Mouse (Mus musculus) hindbrain, embryonic 15.5 days (tissue): ENCODE results near the gene Naa40. TPM values are rescaled to one million over a fixed set of nuclear protein-coding genes. Genes with fewer than 3 reads are reported as not detected.

Source experiments
- ATAC-seq: fragments of 200-750 bp; cut with Nextera tagmentation; 2 replicates; pipeline ENCODE4 v1.8.0; 2017; ENCODE audit warnings: low read depth, moderate number of reproducible peaks, moderate TSS enrichment; ENCODE audit not compliant: low FRiP score
- H3K27ac ChIP-seq: fragments of 300-500 bp; sonication (generic); replicated peaks from 2 replicates; pipeline ENCODE4 v1.5.1; 2015; ENCODE audit warnings: mild to moderate bottlenecking, inconsistent platforms
- H3K27me3 ChIP-seq: fragments of 300-500 bp; sonication (generic); 2 replicates; pipeline ENCODE4 v1.6.1; 2015; ENCODE audit warnings: control low read depth, inconsistent platforms
- H3K36me3 ChIP-seq: fragments of 300-500 bp; sonication (generic); 2 replicates; pipeline ENCODE4 v1.6.1; 2015; ENCODE audit warnings: control low read depth, inconsistent platforms
- H3K4me1 ChIP-seq: fragments of 300-500 bp; sonication (generic); replicated peaks from 2 replicates; pipeline ENCODE4 v1.6.1; 2015; ENCODE audit warnings: control low read depth, inconsistent platforms
- H3K4me2 ChIP-seq: fragments of 300-500 bp; sonication (generic); 2 replicates; pipeline ENCODE4 v1.6.1; 2015; ENCODE audit warnings: moderate library complexity, mild to moderate bottlenecking, inconsistent platforms
- H3K4me3 ChIP-seq: fragments of 300-500 bp; sonication (generic); 2 replicates; pipeline ENCODE4 v1.5.1; 2015; ENCODE audit warnings: mild to moderate bottlenecking, inconsistent platforms
- H3K9ac ChIP-seq: fragments of 300-500 bp; sonication (generic); 2 replicates; pipeline ENCODE4 v1.6.1; 2015; ENCODE audit warnings: inconsistent platforms
- H3K9me3 ChIP-seq: fragments of 300-500 bp; sonication (generic); 2 replicates; pipeline ENCODE4 v1.6.1; 2016; ENCODE audit warnings: control low read depth, inconsistent platforms
- WGBS: fragments of 180-500 bp; shearing (Covaris S2); methylation state at CpG from one replicate; pipeline ENCODE4 v1.1.7; 2015; 5-methylcytosine and 5-hydroxymethylcytosine counted together
- polyA plus RNA-seq: library from polyadenylated mRNA; unstranded; fragments of >200 nt; fragmentation: Nextera tagmentation; extraction: Ambion mirVana; gene quantifications from 2 replicates; pipeline ENCODE4 v1.2.1, GENCODE M21; 2015

Naa40 gene
- polyA plus RNA-seq, 1 experiment from 2014 or later, result 66.2 TPM

DNA sequence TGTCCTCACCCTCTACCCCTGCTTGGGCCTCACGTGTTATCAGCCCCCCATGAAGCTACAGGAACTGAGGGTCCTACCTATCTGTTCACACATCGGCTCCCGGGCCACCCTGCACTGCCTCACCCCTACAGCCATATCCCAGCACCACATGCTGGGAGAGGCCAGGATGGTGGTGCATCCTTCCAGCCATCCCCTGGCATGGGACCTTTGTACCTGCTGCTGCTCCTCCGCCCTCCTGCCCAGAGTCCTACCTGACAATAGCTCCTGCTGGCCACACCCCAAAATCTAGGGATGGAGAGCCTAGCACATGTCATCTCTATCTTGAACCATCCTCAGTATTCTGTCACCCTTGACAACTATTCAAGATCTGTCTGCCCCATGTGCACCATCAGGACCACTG is 52.0 kb downstream of the Naa40 start:
- no peak overlapping the region for H3K9ac ChIP-seq
- H3K27me3 ChIP-seq, result peaks cover 32% of the 10 kb centered on the region
- WGBS, result 79% methylated on average over 4 of the region's 4 CpGs
- peaks cover 43% of the 10 kb centered on the region for H3K4me1 ChIP-seq
- no peaks in the 10 kb centered on the region for H3K9me3 ChIP-seq
- no peak overlapping the region for H3K27ac ChIP-seq
- ATAC-seq, result no peak
- no peak overlapping the region for H3K4me3 ChIP-seq
- no peak overlapping the region for H3K4me2 ChIP-seq
- H3K36me3 ChIP-seq, result no peaks in the 10 kb centered on the region

DNA sequence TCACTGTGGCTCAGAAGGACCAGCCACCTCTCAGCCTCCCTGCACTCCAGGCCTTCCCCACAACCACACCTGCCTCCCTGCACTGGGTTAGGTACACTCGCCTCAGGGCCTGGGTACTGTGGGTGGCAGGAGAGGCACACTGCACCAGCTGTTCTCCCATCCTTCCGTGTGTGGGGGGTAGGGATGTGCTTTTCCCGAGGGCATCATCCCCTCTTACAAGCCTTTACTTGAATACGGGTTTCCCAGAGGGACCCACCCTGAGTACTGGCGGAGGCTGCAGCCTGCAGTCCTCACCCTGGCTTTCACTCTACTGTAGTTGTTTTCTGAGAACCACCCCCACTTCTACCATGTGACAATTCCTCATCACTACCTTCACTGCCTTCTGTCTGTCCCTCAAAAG is 53.8 kb downstream of the Naa40 start:
- peaks cover 46% of the 10 kb centered on the region for H3K4me1 ChIP-seq
- peaks cover 38% of the 10 kb centered on the region for H3K27me3 ChIP-seq

DNA sequence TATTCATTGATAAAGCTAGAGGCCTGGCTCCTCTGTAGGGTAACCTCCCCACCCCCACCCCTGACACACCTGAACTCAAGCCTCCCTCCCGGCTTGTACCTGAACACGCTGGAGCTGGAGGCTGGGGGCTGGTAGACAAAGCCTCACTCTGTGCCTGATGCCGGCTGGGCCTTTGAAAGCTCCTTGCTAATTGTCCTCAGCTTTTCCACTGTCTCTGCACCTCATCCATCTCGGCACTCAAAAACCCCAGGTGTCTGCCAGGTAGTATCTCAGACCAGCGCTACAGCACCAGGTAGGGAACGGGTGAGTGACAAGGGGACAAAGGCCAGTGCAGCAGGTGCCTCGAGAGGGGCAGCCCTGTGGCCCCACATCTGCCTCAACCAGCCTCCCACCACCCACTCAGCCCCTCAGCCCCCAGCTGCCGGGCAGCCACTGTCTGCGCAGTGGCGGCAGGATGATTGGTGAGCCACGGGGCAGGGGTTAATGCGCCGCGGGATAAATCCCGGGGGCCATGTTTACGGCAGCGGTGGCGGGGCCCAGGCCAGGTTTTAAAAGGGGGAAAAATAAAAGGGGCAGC is 55.2 kb downstream of the Naa40 start:
- Histone ChIP-seq H3K4me3 (no peak overlapping the region), H3K9me3 (no peaks in the 10 kb centered on the region), H3K27ac (no peak overlapping the region), H3K4me2 (peak overlapping the region; percentile 18), H3K9ac (no peak overlapping the region), H3K27me3 (peaks cover 43% of the 10 kb centered on the region), H3K36me3 (no peaks in the 10 kb centered on the region), H3K4me1 (peaks cover 45% of the 10 kb centered on the region)
- no peak for ATAC-seq
- 8% methylated on average over 18 of the region's 18 CpGs for WGBS

More for the DNA sequence above, 53.8 kb downstream of the Naa40 start:
- Histone ChIP-seq H3K36me3 (no peaks in the 10 kb centered on the region), H3K9ac (no peak overlapping the region), H3K9me3 (no peaks in the 10 kb centered on the region), H3K4me3 (no peak overlapping the region), H3K4me2 (no peak overlapping the region), H3K27ac (no peak overlapping the region)
- ATAC-seq, result no peak
- WGBS, result 49% methylated on average over 5 of the region's 5 CpGs

DNA sequence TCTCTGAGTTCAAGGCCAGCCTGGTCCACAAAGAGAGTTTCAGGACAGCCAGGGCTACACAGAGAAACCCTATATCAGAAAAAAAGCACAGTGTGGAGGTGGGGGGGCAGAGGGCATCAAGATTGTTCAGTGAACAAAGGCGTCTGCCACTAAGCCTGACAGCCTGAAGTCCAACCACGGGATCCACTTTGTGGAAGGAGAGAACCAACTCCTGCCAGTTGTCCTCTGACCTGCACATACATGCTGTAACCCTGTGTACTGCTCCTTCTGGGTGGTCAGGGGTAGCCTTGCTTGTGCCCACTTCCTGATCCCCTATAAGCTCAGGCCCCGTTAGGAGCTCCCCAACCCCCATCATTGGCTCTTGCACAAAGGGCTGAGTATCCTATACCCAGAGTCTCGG is 55.9 kb downstream of the Naa40 start:
- no peak for ATAC-seq
- WGBS, result 28% methylated on average over 4 of the region's 4 CpGs
- H3K4me3 ChIP-seq, result no peak overlapping the region
- H3K27me3 ChIP-seq, result peaks cover 47% of the 10 kb centered on the region
- H3K4me1 ChIP-seq, result peaks cover 50% of the 10 kb centered on the region
- H3K4me2 ChIP-seq, result no peak overlapping the region
- H3K36me3 ChIP-seq, result no peaks in the 10 kb centered on the region
- H3K9me3 ChIP-seq, result no peaks in the 10 kb centered on the region
- H3K9ac ChIP-seq, result no peak overlapping the region
- no peak overlapping the region for H3K27ac ChIP-seq

DNA sequence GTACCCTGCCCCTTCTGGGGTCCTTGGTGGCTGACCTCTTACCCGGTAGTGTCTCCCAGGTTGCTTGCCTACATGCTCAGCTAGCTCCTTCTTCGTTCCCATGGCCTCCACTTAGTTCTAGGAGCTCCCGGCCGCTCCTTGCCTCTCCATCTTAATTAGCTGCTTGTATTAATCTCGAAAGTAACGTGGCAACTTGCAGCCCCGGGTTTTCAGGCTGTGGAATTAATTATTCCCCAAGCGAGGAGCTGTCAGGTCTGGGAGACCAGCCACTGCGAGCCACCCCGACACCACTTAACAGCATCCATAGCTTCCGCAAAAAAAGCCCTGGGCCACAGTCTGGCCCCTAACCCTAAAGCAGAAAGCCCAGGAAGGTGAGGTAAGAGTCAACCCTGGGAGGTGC is 57.6 kb downstream of the Naa40 start:
- WGBS, result 33% methylated on average over 11 of the region's 11 CpGs

DNA sequence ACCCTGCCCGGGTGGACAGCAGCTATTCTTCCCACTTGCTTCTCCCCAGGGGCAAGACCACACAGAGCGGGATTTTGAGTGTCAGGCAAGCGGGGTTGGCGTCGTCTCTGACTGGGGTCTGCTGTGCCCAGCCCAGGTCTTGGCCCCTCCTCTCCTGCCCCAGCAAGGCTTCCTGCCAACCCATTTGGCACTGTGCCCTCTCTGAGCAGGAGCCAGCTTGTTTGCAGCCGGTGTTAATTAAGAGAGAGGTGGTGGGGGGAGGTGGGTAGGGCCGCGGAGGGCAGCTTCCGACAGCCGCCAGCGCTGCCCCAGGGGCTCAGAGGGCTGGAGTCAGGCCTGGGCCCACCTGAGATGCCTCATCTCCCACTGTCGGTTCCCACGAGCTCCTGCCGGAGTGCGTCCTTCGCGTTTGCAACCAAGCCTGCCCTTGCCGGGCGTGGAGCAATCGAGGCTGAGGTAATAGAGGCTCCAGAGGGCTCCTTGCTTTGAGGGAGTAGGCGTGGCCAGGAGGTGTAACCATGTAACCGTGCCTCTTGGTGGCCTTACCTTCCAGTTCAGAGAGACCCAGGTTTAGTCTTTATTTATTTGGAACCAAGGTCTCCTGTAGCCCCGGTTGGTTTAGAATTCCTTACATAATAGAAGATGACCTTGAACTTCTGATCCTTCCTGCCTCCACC is 58.6 kb downstream of the Naa40 start:
- H3K4me1 ChIP-seq, result peaks cover 53% of the 10 kb centered on the region
- H3K9ac ChIP-seq, result no peak overlapping the region

More for the DNA sequence above, 57.6 kb downstream of the Naa40 start:
- ATAC-seq, result no peak
- Histone ChIP-seq H3K4me3 (no peak overlapping the region), H3K4me2 (no peak overlapping the region), H3K36me3 (no peaks in the 10 kb centered on the region), H3K4me1 (peaks cover 53% of the 10 kb centered on the region), H3K9me3 (no peaks in the 10 kb centered on the region), H3K27me3 (peaks cover 52% of the 10 kb centered on the region), H3K9ac (no peak overlapping the region), H3K27ac (no peak overlapping the region)

DNA sequence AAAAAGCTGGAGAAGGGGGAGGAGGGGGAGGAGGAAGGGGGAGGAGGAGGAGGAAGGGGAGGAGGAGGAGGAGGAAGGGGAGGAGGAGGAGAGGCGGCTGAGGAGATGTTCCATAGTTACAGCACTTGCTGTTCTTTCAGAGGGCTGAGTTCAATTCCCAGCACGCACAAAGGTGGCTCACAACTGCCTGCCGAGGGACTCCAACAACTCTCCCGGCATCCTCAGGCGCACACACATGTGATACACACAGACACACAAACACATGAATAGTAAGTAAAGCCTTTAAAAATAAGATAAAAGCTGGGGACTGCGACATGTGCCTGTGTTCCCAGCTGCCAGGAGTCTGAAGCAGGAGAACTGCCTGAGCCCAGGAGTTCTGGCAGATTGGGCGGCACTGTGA is 59.5 kb downstream of the Naa40 start:
- peaks cover 39% of the 10 kb centered on the region for H3K27me3 ChIP-seq
- H3K9me3 ChIP-seq, result no peaks in the 10 kb centered on the region
- peaks cover 54% of the 10 kb centered on the region for H3K4me1 ChIP-seq
- H3K27ac ChIP-seq, result no peak overlapping the region
- H3K4me2 ChIP-seq, result no peak overlapping the region
- H3K4me3 ChIP-seq, result no peak overlapping the region
- H3K36me3 ChIP-seq, result no peaks in the 10 kb centered on the region
- no peak overlapping the region for H3K9ac ChIP-seq
- WGBS, result 56% methylated on average over 7 of the region's 7 CpGs
- no peak for ATAC-seq

More for the DNA sequence above, 58.6 kb downstream of the Naa40 start:
- peaks cover 45% of the 10 kb centered on the region for H3K27me3 ChIP-seq
- H3K27ac ChIP-seq, result no peak overlapping the region
- no peaks in the 10 kb centered on the region for H3K36me3 ChIP-seq
- ATAC-seq, result peak; percentile 75
- H3K4me2 ChIP-seq, result peak overlapping the region; percentile 26
- WGBS, result 6% methylated on average over 23 of the region's 23 CpGs
- no peak overlapping the region for H3K4me3 ChIP-seq
- H3K9me3 ChIP-seq, result no peaks in the 10 kb centered on the region

DNA sequence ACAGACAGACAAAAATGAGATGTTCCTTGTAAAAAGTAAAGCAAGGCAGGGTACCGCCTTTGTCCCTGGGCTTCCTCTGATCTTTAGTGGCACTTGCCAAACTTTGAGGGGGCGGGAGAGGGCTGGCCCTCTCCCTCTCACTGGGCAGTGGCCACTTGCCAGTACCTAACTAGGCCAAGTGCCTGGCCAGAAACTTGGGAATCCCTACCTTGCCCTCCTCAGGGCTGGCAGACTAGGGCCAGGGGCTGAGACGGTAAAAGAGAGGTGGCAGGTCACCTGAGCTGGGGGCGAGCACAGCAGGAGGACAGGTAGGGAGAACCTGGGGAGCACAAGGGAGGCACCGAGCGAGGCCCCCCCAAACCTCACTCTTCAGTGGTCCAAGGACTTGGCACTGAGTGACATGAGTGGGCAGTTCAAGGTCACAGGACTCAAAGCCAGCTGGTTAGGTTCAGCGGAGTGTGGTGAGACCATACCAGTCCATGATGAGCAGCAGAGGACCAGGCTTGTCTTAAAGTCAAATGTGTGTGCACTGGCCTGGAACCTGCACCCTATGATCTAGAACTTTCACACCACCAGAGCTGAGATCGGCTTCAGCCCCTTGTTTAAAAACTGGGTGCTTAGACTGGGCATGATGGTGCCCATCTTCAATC is 60.1 kb downstream of the Naa40 start:
- ATAC-seq, result no peak
- Histone ChIP-seq H3K4me3 (no peak overlapping the region), H3K4me2 (no peak overlapping the region), H3K27ac (no peak overlapping the region), H3K4me1 (peaks cover 54% of the 10 kb centered on the region), H3K9ac (no peak overlapping the region), H3K36me3 (no peaks in the 10 kb centered on the region), H3K9me3 (no peaks in the 10 kb centered on the region), H3K27me3 (peaks cover 33% of the 10 kb centered on the region)
- 74% methylated on average over 8 of the region's 8 CpGs for WGBS

DNA sequence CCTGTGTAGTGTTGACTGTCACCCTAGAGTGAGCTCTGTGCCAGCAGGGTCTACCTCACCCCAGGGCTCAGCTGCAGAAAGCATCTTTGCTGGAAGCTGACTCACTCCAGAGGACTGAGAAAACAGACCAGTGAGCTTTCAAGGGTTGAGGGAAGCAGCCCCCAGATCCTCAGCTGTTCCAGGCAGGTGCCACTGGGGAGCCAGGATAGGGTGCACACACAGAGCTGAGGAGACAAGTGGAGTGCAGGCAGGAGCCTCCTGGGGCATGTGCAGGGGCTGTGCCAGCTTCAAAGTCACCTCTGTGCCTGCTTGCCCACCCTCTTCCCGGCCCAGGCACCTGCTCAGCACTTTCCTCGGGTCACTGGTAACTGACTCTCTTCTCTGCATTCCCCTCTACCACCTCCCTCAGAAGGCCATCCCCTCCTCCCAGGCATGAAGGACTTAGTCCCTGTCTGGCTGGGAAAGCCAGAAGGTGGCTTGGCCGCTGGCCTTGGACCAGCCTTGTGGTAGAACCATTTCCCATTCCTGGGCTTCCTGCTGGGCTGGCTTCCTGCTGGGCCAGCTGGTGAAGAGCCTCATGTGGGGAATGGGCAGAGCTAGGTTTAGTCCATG is 62.0 kb downstream of the Naa40 start:
- Histone ChIP-seq H3K27ac (no peak overlapping the region), H3K36me3 (no peaks in the 10 kb centered on the region), H3K4me2 (no peak overlapping the region), H3K9me3 (no peaks in the 10 kb centered on the region), H3K9ac (no peak overlapping the region), H3K4me3 (no peak overlapping the region), H3K4me1 (peaks cover 47% of the 10 kb centered on the region), H3K27me3 (peaks cover 22% of the 10 kb centered on the region)
- 51% methylated on average over 3 of the region's 3 CpGs for WGBS
- no peak for ATAC-seq

DNA sequence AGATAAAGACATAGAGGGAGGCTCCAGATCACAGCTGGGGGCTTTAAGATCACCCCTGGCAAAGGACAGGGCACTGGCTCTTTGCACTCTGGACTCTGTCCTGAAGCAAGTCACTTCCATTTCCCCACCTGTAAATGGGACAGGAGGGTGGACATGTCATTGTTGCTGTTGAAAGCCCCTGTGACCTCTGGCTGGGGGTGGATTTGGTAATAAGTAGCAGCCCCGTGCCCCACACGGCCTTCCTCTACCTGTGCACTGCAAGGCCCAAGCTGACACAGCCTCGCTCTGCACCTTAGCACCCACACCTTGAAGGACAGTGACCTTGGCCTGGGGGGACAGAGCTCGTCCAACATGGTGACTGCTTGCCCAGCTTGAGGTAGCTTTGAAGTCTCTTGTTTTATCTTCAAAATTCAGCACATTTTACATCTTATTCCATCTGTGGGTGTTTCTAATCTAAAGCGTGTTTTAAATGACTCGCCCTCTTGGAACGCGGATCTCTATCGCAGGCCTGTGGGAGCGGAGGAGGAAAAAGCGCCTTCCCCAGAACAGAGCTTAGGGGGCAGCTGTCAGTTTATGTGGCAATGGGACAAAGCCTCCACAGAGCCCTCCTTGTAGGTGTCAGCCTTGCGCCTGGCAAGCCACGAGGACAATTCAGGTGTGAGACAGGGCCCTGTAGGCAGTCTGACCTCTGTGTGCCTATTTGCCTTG is 63.0 kb downstream of the Naa40 start:
- Histone ChIP-seq H3K36me3 (no peaks in the 10 kb centered on the region), H3K9ac (no peak overlapping the region), H3K4me1 (peaks cover 41% of the 10 kb centered on the region), H3K9me3 (no peaks in the 10 kb centered on the region), H3K4me3 (no peak overlapping the region), H3K4me2 (no peak overlapping the region), H3K27ac (no peak overlapping the region), H3K27me3 (peaks cover 18% of the 10 kb centered on the region)
- 60% methylated on average over 13 of the region's 13 CpGs for WGBS
- ATAC-seq, result no peak

DNA sequence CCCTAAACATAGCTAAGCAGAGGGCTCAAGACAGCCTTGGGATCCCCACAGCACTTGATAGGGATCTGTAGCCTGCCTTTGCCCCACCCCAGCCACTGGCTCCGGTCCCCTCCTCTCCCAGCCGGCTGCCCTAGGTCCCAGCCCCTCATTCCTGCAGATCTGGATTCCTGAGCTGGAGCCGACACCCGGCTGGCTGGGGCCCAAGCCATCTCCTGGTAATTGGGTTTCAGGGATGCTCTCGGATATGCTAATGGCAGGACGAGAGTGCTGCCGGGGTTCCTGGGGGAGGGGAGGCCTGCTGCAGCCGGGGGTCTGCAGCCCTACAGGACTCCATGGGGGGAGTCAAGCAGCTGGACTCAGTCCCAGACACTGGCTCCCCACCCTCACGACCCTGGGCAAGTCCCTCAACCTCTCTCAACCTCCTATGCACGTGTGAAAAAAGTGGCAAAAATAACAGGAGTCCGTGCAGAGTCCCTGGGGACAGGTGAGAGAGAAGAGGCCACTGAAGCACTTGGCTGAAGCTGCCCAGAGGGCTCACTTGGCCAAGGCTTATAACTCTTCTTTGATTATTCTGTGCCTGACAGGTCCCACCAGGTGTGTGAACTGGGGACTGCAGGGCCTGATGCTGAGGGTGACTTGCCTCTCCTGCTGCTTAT is 64.8 kb downstream of the Naa40 start:
- peaks cover 41% of the 10 kb centered on the region for H3K4me1 ChIP-seq
- H3K27me3 ChIP-seq, result peaks cover 15% of the 10 kb centered on the region
- H3K27ac ChIP-seq, result no peak overlapping the region
- no peak overlapping the region for H3K9ac ChIP-seq
- WGBS, result 11% methylated on average over 11 of the region's 11 CpGs
- no peak overlapping the region for H3K4me3 ChIP-seq
- no peak for ATAC-seq
- H3K36me3 ChIP-seq, result no peaks in the 10 kb centered on the region
- no peaks in the 10 kb centered on the region for H3K9me3 ChIP-seq
- no peak overlapping the region for H3K4me2 ChIP-seq
